Mouse (Mus musculus): ENCODE measurements around the gene Pcbp2. TPM values are rescaled to one million over a fixed set of nuclear protein-coding genes. Genes with fewer than 3 reads are reported as not detected.

Pcbp2 gene
- polyA plus RNA-seq, 1 experiment from 2014 or later, result 191 TPM

DNA sequence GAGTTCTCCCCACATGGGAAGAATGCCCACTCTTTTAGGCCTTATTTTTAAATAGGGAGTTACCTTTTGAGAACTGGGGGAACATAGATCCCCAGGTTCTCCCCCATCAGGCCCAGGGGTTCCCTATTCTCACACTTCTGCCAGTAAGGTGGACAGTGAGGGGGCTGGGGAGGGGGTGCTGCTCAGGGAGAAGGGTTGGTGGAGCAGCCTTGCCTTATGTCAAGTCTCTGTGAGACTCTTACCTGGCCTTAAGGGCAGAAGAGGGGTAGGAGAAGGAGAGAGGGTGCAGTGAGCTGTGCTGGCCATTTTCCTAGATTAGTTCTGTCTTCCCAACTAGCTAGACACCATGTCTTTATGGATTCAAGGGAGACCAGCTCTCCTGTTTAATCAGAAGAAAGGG, 42.1 kb downstream of the Pcbp2 start:
- Histone ChIP-seq H3K36me3 (ENCODE audit: insufficient read depth, low read length) (no peaks in the 10 kb centered on the region), H3K4me2 (ENCODE audit: low read length) (no peak overlapping the region), H3K9me3 (replicated peaks; ENCODE audit: low read length) (no peaks in the 10 kb centered on the region), H3K4me1 (replicated peaks; ENCODE audit: insufficient read depth, low read length) (peaks cover 32% of the 10 kb centered on the region), H3K27me3 (ENCODE audit: insufficient read depth, low read length) (no peaks in the 10 kb centered on the region), H3K4me3 (replicated peaks; ENCODE audit: low read depth, low read length) (no peak overlapping the region), H3K9ac (ENCODE audit: low read depth, low read length) (no peak overlapping the region), H3K27ac (no peak overlapping the region)
- no peak for TF ChIP-seq CTCF (IDR thresholded peaks at IDR 0.05; ENCODE audit: low read depth)
- DNase-seq (ENCODE audit: low spot score) (no peak), ATAC-seq (replicated peaks; ENCODE audit: low FRiP score, low read depth) (no peak)

DNA sequence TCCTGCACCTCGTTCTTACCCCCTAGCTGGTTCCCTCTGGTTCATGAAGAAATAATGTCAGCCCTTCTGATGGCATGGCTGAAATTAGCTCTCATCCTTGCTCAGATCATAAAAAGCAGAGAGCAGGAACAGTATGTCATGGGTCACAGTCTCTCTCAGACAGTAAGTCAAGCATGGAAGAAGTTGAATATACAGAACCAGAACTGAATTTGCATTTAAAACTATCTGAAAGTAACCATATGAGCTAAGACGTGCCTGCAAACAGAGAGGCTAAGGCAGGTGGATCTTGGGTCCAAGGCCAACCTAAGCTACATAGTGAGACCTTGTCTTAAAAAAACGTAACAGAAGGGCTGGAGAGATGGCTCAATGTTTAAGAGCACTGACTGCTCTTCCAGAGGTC, 42.7 kb downstream of the Pcbp2 start:
- peaks cover 32% of the 10 kb centered on the region for H3K4me1 ChIP-seq (replicated peaks; ENCODE audit: insufficient read depth, low read length)
- no peak overlapping the region for H3K27ac ChIP-seq
- DNase-seq (ENCODE audit: low spot score), result no peak
- 64% methylated on average over 3 of the region's 3 CpGs for WGBS
- no peak for TF ChIP-seq CTCF (IDR thresholded peaks at IDR 0.05; ENCODE audit: low read depth)
- ATAC-seq (replicated peaks; ENCODE audit: low FRiP score, low read depth), result no peak
- H3K9me3 ChIP-seq (replicated peaks; ENCODE audit: low read length), result no peaks in the 10 kb centered on the region
- H3K36me3 ChIP-seq (ENCODE audit: insufficient read depth, low read length), result no peaks in the 10 kb centered on the region
- H3K27me3 ChIP-seq (ENCODE audit: insufficient read depth, low read length), result no peaks in the 10 kb centered on the region
- H3K4me3 ChIP-seq (replicated peaks; ENCODE audit: low read depth, low read length), result no peak overlapping the region
- no peak overlapping the region for H3K9ac ChIP-seq (ENCODE audit: low read depth, low read length)
- H3K4me2 ChIP-seq (ENCODE audit: low read length), result no peak overlapping the region

DNA sequence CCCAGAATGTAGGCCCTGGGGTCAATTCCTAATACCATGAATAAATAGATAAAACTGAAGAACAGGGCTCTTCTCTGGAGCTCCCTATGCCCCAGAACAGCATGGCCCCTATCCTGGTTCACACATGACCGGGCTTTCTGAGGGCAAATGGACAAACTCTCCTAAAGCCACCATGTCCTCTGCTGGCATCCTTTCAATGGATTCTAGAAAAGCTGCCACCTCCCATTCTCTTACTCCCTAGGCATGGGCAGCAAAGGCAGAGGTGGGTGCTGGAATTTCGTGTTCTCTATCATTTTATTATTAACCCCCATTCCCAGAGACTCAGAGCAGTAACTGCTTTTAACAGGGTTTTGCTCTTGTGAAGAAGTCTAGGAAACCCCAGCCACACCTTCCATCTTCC, 44.9 kb downstream of the Pcbp2 start:
- ATAC-seq (replicated peaks; ENCODE audit: low FRiP score, low read depth), result no peak
- DNase-seq (ENCODE audit: low spot score), result no peak
- H3K4me2 ChIP-seq (ENCODE audit: low read length), result no peak overlapping the region

DNA sequence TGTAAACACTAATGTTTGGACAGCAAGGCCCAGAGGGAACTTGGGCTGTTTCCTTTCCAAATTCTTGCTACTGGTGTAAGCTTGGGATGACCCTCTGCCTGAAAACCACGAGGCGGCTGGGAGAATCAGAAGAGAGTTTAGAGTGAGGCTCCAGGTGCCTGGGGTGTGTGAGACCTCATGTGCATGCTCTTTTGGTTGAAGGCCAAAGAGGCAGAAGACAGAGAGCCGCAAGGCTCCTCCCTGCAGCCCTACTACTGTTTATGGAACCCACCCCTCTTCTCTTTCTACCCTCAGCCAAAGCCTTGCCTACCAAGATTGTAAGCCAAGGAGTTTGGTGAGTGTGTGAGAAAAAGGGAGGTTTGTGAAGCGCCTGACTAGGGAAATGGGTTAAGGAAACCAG, 45.5 kb downstream of the Pcbp2 start:
- DNase-seq (ENCODE audit: low spot score), result no peak

More for the DNA sequence above, 44.9 kb downstream of the Pcbp2 start:
- H3K9ac ChIP-seq (ENCODE audit: low read depth, low read length), result no peak overlapping the region
- H3K27ac ChIP-seq, result no peak overlapping the region
- no peaks in the 10 kb centered on the region for H3K27me3 ChIP-seq (ENCODE audit: insufficient read depth, low read length)
- H3K4me3 ChIP-seq (replicated peaks; ENCODE audit: low read depth, low read length), result no peak overlapping the region
- no peak for TF ChIP-seq CTCF (IDR thresholded peaks at IDR 0.05; ENCODE audit: low read depth)
- H3K9me3 ChIP-seq (replicated peaks; ENCODE audit: low read length), result no peaks in the 10 kb centered on the region
- no peaks in the 10 kb centered on the region for H3K36me3 ChIP-seq (ENCODE audit: insufficient read depth, low read length)
- peaks cover 33% of the 10 kb centered on the region for H3K4me1 ChIP-seq (replicated peaks; ENCODE audit: insufficient read depth, low read length)
- 89% methylated on average over 2 of the region's 2 CpGs for WGBS

DNA sequence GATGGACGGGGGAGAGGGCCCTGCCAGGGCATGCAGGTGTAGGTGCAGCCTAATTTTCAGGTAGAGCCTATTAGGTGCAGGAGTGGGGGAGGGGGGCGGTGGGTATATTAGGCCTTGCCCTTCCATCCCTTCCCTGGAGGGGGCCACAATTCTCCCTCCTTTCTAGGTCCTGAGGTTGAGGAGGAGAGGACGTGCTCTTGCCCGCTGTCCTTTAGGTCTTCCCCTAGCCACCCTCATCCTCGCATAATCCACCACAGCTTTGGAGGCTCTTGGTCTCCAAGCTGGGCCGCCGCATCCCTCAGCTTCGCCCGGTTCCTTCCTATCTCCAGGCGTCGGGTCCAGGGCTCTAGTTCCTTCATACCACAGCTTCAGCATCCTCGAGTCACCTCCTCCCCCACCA, 46.0 kb downstream of the Pcbp2 start:
- DNase-seq (ENCODE audit: low spot score), result peak; percentile 52
- no peaks in the 10 kb centered on the region for H3K36me3 ChIP-seq (ENCODE audit: insufficient read depth, low read length)
- no peaks in the 10 kb centered on the region for H3K27me3 ChIP-seq (ENCODE audit: insufficient read depth, low read length)
- peak overlapping the region; percentile 67 for H3K4me3 ChIP-seq (replicated peaks; ENCODE audit: low read depth, low read length)
- H3K4me2 ChIP-seq (ENCODE audit: low read length), result peak overlapping the region; percentile 84
- H3K9ac ChIP-seq (ENCODE audit: low read depth, low read length), result peak overlapping the region; percentile 58
- peak overlapping the region; percentile 79 for H3K27ac ChIP-seq
- H3K4me1 ChIP-seq (replicated peaks; ENCODE audit: insufficient read depth, low read length), result peaks cover 28% of the 10 kb centered on the region
- TF ChIP-seq CTCF (IDR thresholded peaks at IDR 0.05; ENCODE audit: low read depth), result no peak
- H3K9me3 ChIP-seq (replicated peaks; ENCODE audit: low read length), result no peaks in the 10 kb centered on the region
- no peak for ATAC-seq (replicated peaks; ENCODE audit: low FRiP score, low read depth)
- WGBS, result under 1% methylated on average over 11 of the region's 12 CpGs

More for the DNA sequence above, 45.5 kb downstream of the Pcbp2 start:
- no peak for ATAC-seq (replicated peaks; ENCODE audit: low FRiP score, low read depth)
- TF ChIP-seq CTCF (IDR thresholded peaks at IDR 0.05; ENCODE audit: low read depth), result no peak
- no peaks in the 10 kb centered on the region for H3K27me3 ChIP-seq (ENCODE audit: insufficient read depth, low read length)
- 41% methylated on average over 4 of the region's 4 CpGs for WGBS
- H3K36me3 ChIP-seq (ENCODE audit: insufficient read depth, low read length), result no peaks in the 10 kb centered on the region
- peaks cover 32% of the 10 kb centered on the region for H3K4me1 ChIP-seq (replicated peaks; ENCODE audit: insufficient read depth, low read length)
- H3K4me2 ChIP-seq (ENCODE audit: low read length), result peak overlapping the region; percentile 84
- H3K9me3 ChIP-seq (replicated peaks; ENCODE audit: low read length), result no peaks in the 10 kb centered on the region
- peak overlapping the region; percentile 67 for H3K4me3 ChIP-seq (replicated peaks; ENCODE audit: low read depth, low read length)
- H3K9ac ChIP-seq (ENCODE audit: low read depth, low read length), result peak overlapping the region; percentile 58; the same call in 1 of the 2 replicates
- H3K27ac ChIP-seq, result no peak overlapping the region

DNA sequence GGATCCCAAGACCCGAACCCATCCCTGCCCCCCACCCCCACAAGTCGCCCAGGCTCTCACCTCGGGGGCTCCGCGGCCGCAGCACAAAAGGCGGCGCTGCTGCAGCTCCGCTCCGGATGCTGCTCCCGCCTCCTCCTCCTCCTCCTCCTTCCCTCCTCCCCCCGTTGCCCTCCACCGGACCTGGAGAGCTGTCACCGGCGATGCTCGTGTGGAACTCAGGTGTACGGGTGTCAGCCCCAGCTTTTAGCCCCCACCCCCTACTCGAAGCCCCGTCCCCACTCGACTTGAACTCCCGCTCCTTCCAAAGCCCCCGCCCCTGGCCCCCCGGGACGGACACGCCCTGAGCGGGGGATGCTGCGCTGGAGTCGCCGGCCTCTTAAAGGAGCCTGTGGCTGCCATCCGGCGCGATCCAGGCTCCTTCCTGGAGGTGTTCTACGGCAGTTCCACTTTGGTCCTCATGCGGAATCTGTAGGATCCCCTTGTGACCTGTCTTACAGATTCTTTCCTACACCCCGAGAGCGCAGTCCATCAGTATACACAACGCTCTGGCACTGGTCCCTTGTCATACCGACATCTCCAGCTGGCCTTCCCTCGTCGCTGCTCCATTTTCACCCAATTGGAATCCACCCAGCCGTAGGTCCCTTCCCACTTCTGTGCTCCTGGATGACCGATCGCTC, 46.5 kb downstream of the Pcbp2 start, which contains the start of gene Map3k12:
Gene Map3k12, minus strand, starts transcription at position 337 of the 677 bp plus-strand sequence.
- Histone ChIP-seq H3K9me3 (replicated peaks; ENCODE audit: low read length) (no peaks in the 10 kb centered on the region), H3K4me2 (ENCODE audit: low read length) (peak within 1 kb of the TSS; percentile 84), H3K4me1 (replicated peaks; ENCODE audit: insufficient read depth, low read length) (peaks cover 24% of the 10 kb centered on the region), H3K9ac (ENCODE audit: low read depth, low read length) (peak within 1 kb of the TSS; percentile 58), H3K4me3 (replicated peaks; ENCODE audit: low read depth, low read length) (peak within 1 kb of the TSS; percentile 67), H3K27me3 (ENCODE audit: insufficient read depth, low read length) (no peaks in the 10 kb centered on the region), H3K36me3 (ENCODE audit: insufficient read depth, low read length) (no peaks in the 10 kb centered on the region), H3K27ac (peak within 1 kb of the TSS; percentile 79)
- TF ChIP-seq CTCF (IDR thresholded peaks at IDR 0.05; ENCODE audit: low read depth), result no peak
- ATAC-seq (replicated peaks; ENCODE audit: low FRiP score, low read depth), result no peak
- DNase-seq (ENCODE audit: low spot score), result peak; percentile 80
- 0% methylated on average over 42 of the region's 43 CpGs for WGBS

Data from kidney, postnatal 0 days (tissue).